Mouse (Mus musculus) gastrocnemius, adult 2 months (tissue): ENCODE measurements around the gene Pex12. TPM values are rescaled to one million over a fixed set of nuclear protein-coding genes. Genes with fewer than 3 reads are reported as not detected.

Experiments used
- DNase-seq: peaks from one replicate; pipeline ENCODE4 v3.0.0; 2022
- H3K27ac ChIP-seq: fragments of 200-600 bp; 2 replicates; pipeline ENCODE4 v1.8.1; 2022; ENCODE audit warnings: mild to moderate bottlenecking
- H3K4me3 ChIP-seq: fragments of 200-600 bp; 2 replicates; pipeline ENCODE4 v1.8.1; 2022; ENCODE audit warnings: mild to moderate bottlenecking, moderate library complexity
- CTCF ChIP-seq: fragments of 200-600 bp; IDR thresholded peaks from 2 replicates; pipeline ENCODE4 v1.8.1; 2022; ENCODE audit warnings: antibody characterized with exemption, mild to moderate bottlenecking, moderate library complexity
- intact Hi-C: fragments of 180-260 bp; cut with DNase I; formaldehyde crosslinking; loops from one replicate; pipeline ENCODE4 v1.15.1; 2025
- total RNA-seq, 2 experiments: library from RNA; stranded (reverse); gene quantifications; 2 replicates each; pipeline ENCODE4 v1.2.3; 2021

Gene Pex12
- total RNA-seq, 2 experiments from 2014 or later, result 10.7 to 15.1 TPM

DNA sequence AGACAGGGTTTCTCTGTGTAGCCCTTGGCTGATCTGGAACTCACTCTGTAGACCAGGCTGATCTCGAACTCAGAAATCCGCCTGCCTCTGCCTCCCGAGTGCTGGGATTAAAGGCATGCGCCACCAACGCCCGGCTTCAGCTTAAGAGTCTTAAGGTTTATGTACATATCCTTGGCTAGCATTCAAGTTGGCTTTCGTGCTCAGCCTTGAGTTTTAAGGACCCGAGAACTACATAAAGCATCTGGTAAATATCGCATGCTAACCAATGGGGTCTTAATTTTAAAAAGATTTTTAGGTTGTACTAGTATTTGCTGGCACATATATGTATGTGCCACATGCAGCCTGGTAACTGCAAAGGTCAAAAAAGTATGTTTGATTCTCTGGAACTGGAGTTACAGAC is 2.7 kb downstream of the Pex12 start:
- intact Hi-C loops, result loop anchor here (2.0 to 10.0 kb wide), 2 partner anchors 385 to 431 kb away; partner anchors contain the start of gene Unc45b
- peak overlapping the region; percentile 99; the same call in 1 of the 2 replicates for H3K27ac ChIP-seq
- TF ChIP-seq CTCF, result no peak
- H3K4me3 ChIP-seq, result peak overlapping the region; percentile 95
- no peak for DNase-seq

- 0 out of 2 replicates have a peak, but pooled peaks have one; percentile 1 for TF ChIP-seq CTCF
- Histone ChIP-seq H3K4me3 (peak within 1 kb of the TSS; percentile 95), H3K27ac (peak within 1 kb of the TSS; percentile 99)
- peak; percentile 94 for DNase-seq
- intact Hi-C loops, result loop anchor here (2.0 to 10.0 kb wide), 2 partner anchors 384 to 430 kb away; partner anchors contain the start of gene Unc45b
Measured at GRCm38 (mm10) chr11:83298225-83299195, 3.9 kb downstream of the Pex12 start, which contains the start of gene Ap2b1. Gene Ap2b1 (plus strand): TSS chr11:83299024.

- TF ChIP-seq CTCF, result no peak
- intact Hi-C loops, result loop anchor here (2.0 to 10.0 kb wide), 2 partner anchors 383 to 429 kb away; partner anchors contain the start of gene Unc45b
- no peak for DNase-seq
- Histone ChIP-seq H3K4me3 (peak overlapping the region; percentile 95), H3K27ac (peak overlapping the region; percentile 99)
Measured at GRCm38 (mm10) chr11:83297816-83298215, 4.6 kb downstream of the Pex12 start.

GRCm38 (mm10) chr11:83294133-83294532 is 8.3 kb downstream of the Pex12 start:
- intact Hi-C loops, result loop anchor here (10.0 kb wide), 1 partner anchor 379 kb away; the partner anchor contains the start of gene Unc45b
- Histone ChIP-seq H3K4me3 (no peak overlapping the region), H3K27ac (no peak overlapping the region)
- DNase-seq, result no peak
- TF ChIP-seq CTCF, result no peak

GRCm38 (mm10) chr11:83293182-83293581 is 9.2 kb downstream of the Pex12 start:
- intact Hi-C loops, result loop anchor here (10.0 kb wide), 1 partner anchor 378 kb away; the partner anchor contains the start of gene Unc45b
- H3K4me3 ChIP-seq, result peak overlapping the region; percentile 83; the same call in 1 of the 2 replicates
- TF ChIP-seq CTCF, result no peak

DNA sequence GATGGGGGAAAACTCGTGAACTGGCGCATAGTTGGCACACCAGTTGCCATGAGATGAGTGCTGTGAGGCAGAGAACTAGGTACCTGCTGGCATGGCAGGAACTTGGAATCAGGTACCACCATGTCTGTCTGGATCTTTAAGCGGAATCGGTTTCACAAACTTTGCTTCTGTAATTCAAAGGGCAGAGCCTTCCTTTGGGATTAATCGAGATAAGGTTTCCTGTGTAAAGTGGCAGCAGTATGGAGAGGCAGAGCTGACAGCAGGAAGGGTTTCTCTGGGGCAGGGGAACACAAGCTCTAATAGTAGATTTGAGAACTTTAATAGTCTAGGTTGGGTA is 10.2 kb downstream of the Pex12 start:
- TF ChIP-seq CTCF, result no peak
- peak overlapping the region; percentile 83 for H3K4me3 ChIP-seq
- no peak for DNase-seq
- intact Hi-C loops, result loop anchor here (10.0 kb wide), 1 partner anchor 377 kb away; the partner anchor contains the start of gene Unc45b
- peak overlapping the region; percentile 88 for H3K27ac ChIP-seq

More at GRCm38 (mm10) chr11:83293182-83293581, 9.2 kb downstream of the Pex12 start:
- DNase-seq, result no peak
- H3K27ac ChIP-seq, result 0 out of 2 replicates have a peak overlapping the region, but pooled peaks have one; percentile 6

- intact Hi-C loops, result loop anchor here (2.0 to 10.0 kb wide), 2 partner anchors 21 to 377 kb away; partner anchors contain the start of gene Unc45b
- peak overlapping the region; percentile 88 for H3K27ac ChIP-seq
- TF ChIP-seq CTCF, result no peak
- peak; percentile 97 for DNase-seq
- peak overlapping the region; percentile 83 for H3K4me3 ChIP-seq
Measured at GRCm38 (mm10) chr11:83291375-83292250, 10.8 kb downstream of the Pex12 start.

DNA sequence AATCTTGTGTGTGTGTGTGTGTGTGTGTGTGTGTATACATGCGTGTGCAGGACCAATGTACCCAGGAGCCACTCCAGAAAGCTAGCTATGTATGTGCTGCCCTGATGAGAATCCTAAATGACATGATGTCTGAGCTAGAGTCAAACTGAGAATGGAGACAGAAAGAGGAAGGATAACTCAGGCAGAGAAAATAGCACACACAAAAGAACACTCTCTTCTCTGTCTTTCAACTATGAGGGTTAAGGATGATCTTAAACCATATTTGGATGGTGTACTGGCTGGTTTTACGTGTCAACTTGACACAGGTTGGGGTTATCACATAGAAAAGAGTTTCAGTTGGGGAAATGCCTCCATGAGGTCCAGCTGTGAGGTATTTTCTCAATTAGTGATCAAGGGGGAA is 12.8 kb downstream of the Pex12 start:
- no peak for DNase-seq
- no peak overlapping the region for H3K27ac ChIP-seq
- no peak overlapping the region for H3K4me3 ChIP-seq
- intact Hi-C loops, result loop anchor here (2.0 to 10.0 kb wide), 2 partner anchors 19 to 375 kb away; partner anchors contain the start of gene Unc45b
- no peak for TF ChIP-seq CTCF

DNA sequence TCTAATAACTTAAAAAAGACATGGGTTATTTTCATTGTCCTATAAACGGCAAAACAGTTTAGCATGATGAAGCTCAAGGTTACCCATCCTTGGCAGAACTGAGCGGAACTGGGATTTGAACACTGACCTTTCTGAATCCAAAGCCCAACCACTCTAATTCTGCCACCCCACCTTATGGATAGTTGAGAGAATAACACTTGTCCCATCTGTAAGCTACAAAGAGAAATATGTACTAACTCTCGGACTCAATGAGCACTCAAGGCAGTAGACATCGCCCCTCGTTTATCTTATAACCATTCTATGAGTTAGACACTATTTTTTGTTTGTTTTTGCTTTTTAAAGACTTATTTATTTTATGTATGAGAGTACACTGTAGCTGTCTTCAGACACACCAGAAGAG is 13.3 kb downstream of the Pex12 start:
- TF ChIP-seq CTCF, result no peak
- no peak overlapping the region for H3K4me3 ChIP-seq
- intact Hi-C loops, result no loop called here

GRCm38 (mm10) chr11:83286566-83286965 is 15.8 kb downstream of the Pex12 start, which contains the start of gene Slfn14:
Gene Slfn14 (minus strand): TSS chr11:83286726.
- H3K4me3 ChIP-seq, result no peak within 1 kb of the TSS
- DNase-seq, result no peak
- H3K27ac ChIP-seq, result no peak within 1 kb of the TSS
- no peak for TF ChIP-seq CTCF
- intact Hi-C loops, result no loop called here

More for the DNA sequence above, 13.3 kb downstream of the Pex12 start:
- no peak overlapping the region for H3K27ac ChIP-seq
- DNase-seq, result no peak

DNA sequence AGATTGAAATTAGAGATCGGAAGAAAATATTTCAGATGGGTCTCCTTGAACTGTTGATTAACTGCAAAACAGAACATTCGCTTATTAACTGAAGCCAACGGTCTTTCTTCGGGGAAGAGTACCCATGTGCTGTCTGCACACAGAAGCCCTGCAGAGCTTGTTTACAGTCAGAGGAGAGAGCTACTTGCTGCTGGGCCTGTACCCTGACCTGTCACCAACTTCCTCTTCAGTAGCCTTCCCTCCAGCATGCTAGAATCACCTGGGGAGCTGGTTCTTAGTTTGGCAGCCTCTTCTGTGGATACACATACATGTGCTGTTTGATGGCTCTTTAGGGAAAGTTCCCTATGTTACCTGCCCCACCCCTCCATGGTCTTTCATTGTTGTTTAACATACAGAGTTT is 16.8 kb downstream of the Pex12 start:
- Histone ChIP-seq H3K4me3 (no peak overlapping the region), H3K27ac (no peak overlapping the region)
- DNase-seq, result no peak
- intact Hi-C loops, result no loop called here
- TF ChIP-seq CTCF, result no peak

- H3K27ac ChIP-seq, result no peak overlapping the region
- no peak for TF ChIP-seq CTCF
- H3K4me3 ChIP-seq, result no peak overlapping the region
- DNase-seq, result no peak
- intact Hi-C loops, result no loop called here
Measured at GRCm38 (mm10) chr11:83282084-83282483, 20.3 kb downstream of the Pex12 start.
